Mouse (Mus musculus) cortical plate, adult 2 months (tissue): ENCODE measurements around the gene Pin1.

ENCODE experiments used
- CTCF ChIP-seq: fragments of 200-500 bp; IDR thresholded peaks from 2 replicates; pipeline ENCODE4 v1.5.1; 2011; ENCODE audit warnings: mild to moderate bottlenecking, control low read depth, low read length; ENCODE audit not compliant: insufficient read depth; ENCODE audit errors: extremely low read depth
- POLR2A ChIP-seq: fragments of 200-500 bp; IDR thresholded peaks from 2 replicates; pipeline ENCODE4 v1.6.1; 2011; ENCODE audit warnings: mild to moderate bottlenecking, low read length, control low read depth; ENCODE audit not compliant: insufficient read depth; ENCODE audit errors: extremely low read depth

- TF ChIP-seq POLR2A (no peak), CTCF (no peak)
These were observed 30.5 kb downstream of the Pin1 start for GRCm38 (mm10) chr9:20682389-20682722.
